Mouse (Mus musculus): ENCODE measurements around the gene Ren1.
"Not testable (repeated sequence)": the region's sequence is repeated elsewhere in the genome, so short reads cannot be mapped to it uniquely, and the experiment has no call there.

The Ren1 gene

GRCm38 (mm10) chr1:133350210-133350609 is at the start of gene Ren1:
TSS of gene Ren1 (plus strand) at chr1:133350510.
- no peak for DNase-seq

DNA sequence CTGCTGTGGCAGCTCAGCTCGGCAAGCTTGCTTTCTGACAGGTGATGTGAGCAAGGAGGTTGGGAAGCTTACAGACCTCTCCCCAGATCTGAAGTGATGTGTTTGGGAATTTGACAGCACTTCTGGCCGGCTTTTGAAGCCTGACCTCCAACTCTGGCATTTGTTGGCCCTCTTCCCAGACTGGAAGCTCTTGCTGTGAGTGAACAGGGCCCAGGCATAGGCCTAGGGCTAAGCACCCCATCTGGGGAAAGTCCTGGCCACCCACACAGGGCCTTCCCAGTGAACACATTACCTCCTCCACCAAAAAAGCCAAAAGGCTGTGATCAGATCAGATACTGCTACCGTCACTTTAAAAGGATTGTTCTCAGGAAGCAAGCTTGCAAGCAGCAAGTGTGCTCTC is 47.8 kb upstream of the Ren1 start:
- peak; percentile 95 for DNase-seq

- peak; percentile 94 for DNase-seq
Measured at GRCm38 (mm10) chr1:133306842-133307241, 43.5 kb upstream of the Ren1 start.

DNA sequence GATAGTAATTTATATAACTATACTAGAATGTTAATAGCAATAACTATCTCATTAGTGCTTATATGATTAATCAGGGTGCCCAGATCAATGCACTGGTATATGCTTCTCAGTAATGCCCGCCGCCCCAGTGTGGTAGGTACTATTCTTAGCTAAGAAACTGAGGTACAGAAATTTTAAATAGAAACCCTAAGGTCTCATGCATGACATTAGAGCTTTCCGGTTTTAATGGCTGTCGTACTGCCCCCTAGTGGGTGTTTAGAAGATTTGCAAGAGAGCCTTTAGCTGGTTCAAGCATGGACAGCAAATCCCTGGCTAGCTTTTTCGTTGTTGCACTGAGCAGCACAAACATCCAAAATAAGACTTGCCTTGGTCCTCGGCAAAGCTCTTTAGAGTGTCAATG is 43.0 kb upstream of the Ren1 start:
- no peak for DNase-seq

DNA sequence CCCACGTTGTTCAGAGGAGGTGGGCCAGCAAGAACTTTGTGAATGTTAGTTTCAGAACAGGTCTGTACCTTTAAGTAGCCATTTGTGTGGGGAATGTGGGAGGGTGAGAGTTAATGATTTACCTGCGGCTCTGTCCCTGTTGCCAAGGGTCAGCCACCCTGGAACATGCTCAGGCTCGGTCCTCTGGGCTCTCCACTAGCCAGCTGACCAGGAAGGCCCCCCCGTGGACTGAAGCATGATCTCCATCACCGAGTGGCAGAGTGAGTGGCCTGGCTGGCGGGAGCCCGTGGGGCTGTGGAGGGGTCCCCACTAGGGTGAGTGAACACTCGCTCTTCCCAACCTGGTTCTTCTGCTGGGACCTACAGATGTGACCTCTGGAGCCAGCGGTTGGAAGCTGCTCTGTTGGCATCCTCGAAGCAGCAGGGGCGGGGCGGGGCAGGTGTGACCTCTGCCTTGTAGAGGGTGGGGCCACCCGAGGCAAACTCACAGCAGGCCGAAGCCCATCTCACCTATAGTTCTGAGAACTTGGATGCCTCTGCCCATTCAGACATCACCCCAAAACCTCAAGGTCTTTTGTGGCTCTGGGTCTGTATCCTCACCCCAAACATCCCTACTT is 40.5 kb upstream of the Ren1 start, which contains the start of gene Golt1a:
Gene Golt1a, plus strand, starts transcription at position 149 of the 616 bp plus-strand sequence.
- no peak for DNase-seq

GRCm38 (mm10) chr1:133311240-133311639 is 39.1 kb upstream of the Ren1 start:
- no peak for DNase-seq

DNA sequence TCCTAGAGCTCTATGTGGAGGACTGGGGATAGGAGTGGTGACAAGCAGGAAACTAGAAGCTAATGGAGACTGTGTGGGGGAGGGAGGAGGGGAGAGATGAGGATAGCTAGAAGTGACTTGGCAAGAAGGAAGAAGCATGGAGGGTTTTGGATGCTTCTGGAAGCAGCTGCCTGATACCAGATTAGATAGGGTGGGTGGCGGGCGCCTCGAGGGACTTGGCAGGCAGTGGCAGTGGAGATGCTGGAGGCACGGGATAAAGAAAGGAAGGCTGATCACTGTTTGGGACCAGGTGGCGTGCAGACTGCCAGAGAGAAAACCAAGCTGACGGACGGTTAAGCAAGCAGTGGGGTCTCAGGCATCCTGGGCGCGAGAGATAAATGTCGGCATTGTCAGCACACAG is 38.4 kb upstream of the Ren1 start:
- no peak for DNase-seq

GRCm38 (mm10) chr1:133314364-133314763 is 35.9 kb upstream of the Ren1 start:
- no peak for DNase-seq

DNA sequence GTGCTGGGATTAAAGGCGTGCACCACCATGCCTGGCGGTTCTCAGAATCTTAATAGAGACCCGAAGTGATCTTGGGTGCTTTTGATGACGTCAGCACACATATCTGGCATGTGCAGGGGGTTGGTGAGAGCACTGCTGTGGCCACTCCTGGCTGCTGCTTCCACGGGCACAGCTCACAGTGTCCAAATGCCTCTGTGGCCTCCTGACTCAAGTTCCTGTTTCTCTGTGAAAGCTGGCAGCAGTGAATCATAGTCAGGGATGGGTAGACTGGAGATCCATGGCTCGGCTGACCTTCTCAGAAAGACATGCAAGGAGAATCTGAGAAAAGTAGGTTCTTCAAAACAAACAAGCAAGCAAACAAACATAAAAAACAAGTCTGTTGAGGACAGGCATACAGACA is 34.5 kb upstream of the Ren1 start:
- no peak for DNase-seq

DNA sequence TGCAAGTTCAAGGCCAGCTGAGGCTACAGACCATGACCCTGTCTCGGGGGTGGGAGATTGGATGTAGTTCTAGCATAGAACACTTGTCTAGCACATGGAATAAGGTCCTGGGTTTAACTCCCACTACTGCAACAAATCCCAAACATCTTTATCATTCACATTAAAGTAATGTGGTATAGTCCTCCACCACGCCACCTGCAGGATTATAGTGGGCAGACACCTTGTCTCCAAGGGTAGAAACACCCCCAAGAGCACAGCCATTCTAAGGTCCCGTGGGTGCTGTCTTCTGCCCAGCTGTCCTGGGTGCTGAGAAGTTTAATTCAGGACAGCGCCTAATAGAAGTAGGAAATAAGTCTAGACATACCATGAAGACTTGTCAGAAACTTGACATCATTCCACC is 33.7 kb upstream of the Ren1 start:
- DNase-seq = no peak

DNA sequence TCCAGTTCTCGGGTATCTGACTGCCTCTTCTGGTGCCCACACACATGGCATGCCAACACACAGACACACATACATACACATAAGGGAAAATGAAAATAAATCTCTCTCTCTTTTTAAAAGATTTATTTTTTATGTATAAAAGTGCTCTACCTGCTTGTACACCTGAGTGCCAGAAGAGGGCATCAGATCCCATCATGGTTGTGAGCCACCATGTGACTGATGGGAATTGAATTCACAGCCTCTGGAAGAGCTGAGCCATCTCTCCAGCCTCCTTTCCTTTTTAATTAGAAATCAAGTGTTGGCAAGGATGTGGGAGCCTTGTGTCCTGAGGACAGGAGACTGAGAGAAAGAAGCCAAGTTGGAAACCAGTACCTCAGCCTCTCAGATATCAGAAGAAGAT is 33.2 kb upstream of the Ren1 start:
- no peak for DNase-seq

DNA sequence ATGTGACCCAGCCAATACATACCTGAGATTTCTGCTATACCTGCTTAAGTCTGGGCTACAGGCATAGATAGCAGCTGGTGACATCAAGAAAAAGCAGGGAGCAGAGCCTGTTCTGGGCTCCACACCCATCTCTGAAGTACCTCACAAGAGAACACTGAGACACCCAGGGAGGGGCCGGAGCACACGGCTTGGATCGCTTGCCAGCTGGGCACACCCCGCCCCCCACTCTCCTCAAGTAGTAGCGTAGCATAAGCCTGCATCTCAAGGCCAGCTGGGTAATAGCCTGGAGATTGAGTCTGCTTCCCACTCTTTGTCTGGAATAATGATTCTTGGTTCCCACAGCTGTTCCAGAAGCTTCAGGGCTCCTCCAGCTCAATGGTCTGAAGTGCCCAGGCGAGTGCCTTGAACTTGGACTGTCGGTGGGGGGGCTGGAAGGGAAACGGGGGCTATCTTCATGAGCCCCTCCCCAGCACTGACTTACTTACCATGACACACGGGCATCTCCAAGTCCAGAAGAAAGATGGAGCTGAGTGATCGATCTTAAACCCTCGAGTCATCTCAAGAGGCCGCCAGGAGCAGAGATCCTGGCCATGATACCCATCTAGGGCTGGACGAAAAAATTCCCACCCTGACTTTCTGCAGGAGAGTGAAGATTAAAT is 28.9 kb upstream of the Ren1 start, which contains the start of gene Kiss1:
Gene Kiss1, plus strand, starts transcription at position 609 of the 659 bp plus-strand sequence.
- no peak for DNase-seq

DNA sequence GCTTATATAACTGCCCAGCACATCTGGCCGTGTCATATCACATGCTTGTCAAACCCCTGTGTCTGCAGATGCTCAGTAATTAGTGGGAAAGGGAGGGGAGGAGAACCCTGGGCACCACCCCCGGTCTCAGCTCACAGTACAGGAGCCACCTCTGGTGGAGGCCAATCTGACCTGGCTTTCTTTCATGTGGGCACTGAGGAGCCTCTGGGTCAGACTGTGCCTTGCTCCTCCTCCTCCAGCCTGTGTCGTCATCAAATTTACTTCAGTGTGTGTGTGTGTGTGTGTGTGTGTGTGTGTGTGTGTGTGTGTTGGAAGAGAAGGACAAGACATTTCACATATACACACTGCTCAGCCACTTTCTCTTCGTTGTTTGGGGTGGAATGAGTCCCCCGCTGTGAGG is 27.0 kb upstream of the Ren1 start:
- no peak for DNase-seq

GRCm38 (mm10) chr1:133325951-133326350 is 24.4 kb upstream of the Ren1 start:
- DNase-seq = no peak

- no peak for DNase-seq
Measured at GRCm38 (mm10) chr1:133327094-133327493, 23.2 kb upstream of the Ren1 start.

GRCm38 (mm10) chr1:133328299-133328795 is 22.0 kb upstream of the Ren1 start:
- DNase-seq = no peak

GRCm38 (mm10) chr1:133328896-133329637 is 21.2 kb upstream of the Ren1 start:
- DNase-seq = no peak

DNA sequence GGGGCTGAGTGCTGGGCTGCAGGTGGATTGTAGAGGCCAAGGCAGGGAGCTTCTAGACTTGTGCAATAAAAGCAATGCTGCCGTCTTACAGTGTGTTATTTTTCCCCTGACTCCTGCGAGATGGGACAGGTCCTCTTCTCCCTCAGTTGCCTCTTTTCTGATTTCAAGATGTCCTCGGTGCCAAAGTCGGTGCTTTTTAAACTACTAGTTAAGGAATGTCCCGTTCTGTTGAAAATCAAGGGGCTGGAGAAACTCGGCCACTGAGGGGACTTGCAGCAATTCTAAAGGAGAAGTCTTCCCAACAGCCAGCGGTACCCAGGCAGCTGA is 20.7 kb upstream of the Ren1 start:
- no peak for DNase-seq

DNA sequence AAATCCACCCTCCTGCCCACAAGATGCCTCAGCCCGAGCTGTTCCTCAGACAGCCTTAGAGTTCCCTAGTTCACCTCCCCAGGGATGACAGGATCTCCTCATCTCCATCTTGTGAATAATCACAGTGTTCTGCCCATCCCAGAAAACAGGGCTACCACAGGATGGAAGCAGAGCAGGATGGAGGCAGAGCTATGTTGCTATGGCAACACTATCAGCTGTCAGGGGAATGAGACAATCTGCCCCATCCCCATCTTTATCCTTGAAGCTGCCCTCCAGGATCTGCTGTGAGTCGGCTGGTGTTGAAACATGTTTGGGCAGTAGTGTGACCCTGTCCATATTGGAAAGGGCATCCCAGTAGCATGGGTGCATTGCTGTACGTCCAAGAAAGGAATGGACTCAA is 19.2 kb upstream of the Ren1 start:
- DNase-seq = no peak

- DNase-seq = no peak
Measured at GRCm38 (mm10) chr1:133332656-133333430, 17.5 kb upstream of the Ren1 start.

GRCm38 (mm10) chr1:133333937-133334336 is 16.4 kb upstream of the Ren1 start:
- DNase-seq = no peak

DNA sequence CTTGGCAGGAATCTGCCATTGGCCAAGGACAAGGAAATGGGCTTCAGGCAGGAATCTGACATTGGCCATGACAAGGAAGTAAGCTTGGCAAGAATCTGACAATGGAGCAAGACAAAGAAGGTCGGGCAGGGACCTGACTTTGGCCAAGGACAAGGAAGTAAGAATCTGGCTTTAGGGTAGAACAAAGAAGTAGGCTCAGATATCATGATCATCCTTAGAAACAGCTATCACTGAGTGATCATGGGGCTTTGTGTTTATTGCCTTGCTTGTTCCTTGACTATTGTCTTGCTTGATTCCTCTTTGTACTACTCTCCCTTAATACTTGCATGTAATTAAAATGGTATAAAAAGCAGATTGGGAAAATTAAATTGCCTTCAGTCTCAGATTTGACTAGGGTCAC is 9.9 kb upstream of the Ren1 start:
- DNase-seq = not testable (repeated sequence)

DNA sequence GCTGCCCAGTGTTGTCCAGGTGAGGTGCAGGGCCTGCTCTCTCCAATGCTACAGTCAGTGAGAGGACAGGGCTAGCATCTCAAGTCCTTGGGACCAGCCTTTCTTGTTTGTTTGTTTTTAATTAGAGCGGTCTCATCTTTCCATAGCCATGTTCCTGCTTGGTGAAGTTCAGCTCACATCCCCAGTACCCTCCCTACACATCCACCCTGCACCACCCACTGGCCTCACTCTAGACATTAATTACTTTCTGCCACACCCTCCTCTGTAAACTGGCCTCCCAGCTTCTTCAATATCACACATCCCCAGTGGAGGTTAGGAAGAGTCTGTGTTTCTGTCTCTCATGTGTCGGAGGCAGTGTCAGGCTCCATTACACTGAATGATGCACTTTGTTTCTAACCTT is 6.0 kb upstream of the Ren1 start:
- DNase-seq = no peak
